Mouse (Mus musculus): ENCODE results near the gene Gjc2.

Gjc2 gene

DNA sequence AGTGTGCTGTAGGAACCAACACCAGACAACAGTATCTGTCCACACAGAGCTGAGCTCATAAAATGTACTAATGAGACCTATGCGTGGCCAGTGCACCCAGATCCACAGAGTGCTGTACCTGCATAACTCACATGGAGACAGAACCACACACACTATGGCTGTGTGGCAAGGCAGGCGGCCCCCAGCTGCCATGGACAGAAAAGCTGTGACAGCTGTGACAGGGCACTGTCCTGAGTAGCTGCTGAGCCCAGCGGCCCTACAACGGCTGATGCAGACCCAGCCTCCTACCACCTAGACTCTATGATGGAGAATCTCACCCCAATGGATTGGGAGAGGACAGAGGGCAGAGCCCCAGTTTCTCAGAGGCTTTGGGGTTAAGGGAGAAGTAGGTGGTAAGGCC lies 23.5 kb downstream of the Gjc2 start:
- DNase-seq = no peak

- DNase-seq = no peak
These were observed 23.9 kb downstream of the Gjc2 start for GRCm38 (mm10) chr11:59159099-59159498.

DNA sequence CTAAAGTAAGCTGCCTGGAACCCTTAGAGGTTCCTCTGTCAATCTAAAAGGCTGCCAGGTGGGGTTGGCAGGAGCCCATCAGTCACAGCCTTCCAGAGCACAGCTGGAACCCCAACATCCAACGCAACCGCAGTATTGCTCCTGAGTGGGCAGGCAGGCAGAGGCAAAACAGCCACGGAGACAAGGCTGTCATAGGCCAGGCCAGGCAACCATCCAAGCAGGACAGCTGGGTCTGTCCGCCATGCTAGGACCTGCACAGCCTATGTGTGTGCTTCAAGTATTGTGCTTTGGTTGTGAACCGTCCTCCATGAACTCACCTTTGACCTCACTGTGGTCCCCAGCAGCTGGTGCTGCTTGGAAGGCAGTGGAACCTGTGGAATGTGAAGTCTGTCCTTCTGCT lies 27.1 kb downstream of the Gjc2 start:
- no peak for DNase-seq

DNA sequence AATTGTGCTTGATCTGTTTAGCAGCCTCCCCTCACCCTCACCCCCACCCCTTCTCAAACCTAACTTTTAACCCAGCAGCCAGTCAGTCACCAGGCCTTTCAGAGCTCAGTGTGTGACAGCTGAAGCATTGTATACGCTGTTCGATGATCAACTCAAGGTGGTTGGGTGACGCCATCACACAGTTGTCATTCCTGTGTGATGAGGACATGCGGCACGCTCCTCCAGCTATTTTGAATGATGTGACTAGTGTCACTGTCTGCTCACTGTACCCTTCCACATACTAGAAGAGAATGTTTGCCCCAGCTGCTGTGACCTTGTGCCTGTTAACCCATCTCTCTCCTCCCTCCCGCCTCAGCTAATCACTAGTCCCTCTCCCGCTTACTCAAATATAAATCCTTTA lies 28.8 kb downstream of the Gjc2 start:
- DNase-seq = no peak

DNA sequence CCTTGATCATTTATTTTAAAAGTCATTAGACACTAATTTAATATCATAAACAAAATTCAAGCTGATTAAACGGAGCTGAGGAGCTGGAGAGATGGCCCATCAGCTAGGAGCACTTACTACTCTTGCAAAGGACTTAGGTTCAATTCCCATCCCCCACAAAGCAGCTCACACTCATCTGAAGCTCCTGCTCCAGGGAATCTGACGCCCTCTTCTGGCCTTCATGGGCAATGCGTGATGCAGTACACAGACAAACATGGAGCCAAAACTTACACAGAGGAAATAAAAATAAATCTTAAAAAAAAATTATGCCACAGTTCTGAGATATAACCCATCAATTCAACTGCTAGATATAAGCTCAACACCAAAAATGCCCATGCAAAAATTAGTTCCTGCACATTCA lies 31.3 kb downstream of the Gjc2 start:
- no peak for DNase-seq

GRCm38 (mm10) chr11:59149302-59149701 lies 33.7 kb downstream of the Gjc2 start:
- DNase-seq = no peak

GRCm38 (mm10) chr11:59142962-59143361 lies 40.1 kb downstream of the Gjc2 start:
- DNase-seq = no peak

DNA sequence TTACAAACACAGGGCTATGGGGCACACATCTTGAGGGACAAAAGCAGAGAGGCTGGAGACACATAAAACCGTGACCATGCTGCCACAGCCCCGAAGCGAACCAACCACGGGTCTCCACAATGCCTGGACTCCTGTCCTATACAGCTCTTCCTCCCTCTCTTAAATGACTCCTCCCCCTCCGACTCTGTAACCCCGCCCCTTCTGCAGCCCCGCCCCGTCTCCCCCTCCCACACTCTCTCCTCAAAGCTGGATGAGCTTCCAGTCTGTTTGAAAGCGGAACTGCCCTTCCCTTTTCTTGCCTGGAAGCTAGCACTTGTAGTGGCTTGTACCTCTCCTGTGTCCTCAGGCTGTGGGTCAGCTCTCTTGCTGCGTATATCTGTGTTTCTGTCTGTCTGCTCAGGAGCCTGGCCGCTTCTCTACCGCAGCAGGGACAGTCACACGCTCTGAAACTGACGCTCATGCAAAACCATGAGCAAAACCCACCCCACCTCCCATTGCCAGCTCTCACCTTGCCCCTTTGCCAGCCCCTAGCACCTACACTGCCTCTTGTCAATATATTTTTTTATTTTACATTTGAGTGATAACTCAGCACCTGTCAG lies 41.1 kb downstream of the Gjc2 start:
- DNase-seq = peak; percentile 59

GRCm38 (mm10) chr11:59138537-59139486 lies 44.2 kb downstream of the Gjc2 start:
- DNase-seq = no peak

DNA sequence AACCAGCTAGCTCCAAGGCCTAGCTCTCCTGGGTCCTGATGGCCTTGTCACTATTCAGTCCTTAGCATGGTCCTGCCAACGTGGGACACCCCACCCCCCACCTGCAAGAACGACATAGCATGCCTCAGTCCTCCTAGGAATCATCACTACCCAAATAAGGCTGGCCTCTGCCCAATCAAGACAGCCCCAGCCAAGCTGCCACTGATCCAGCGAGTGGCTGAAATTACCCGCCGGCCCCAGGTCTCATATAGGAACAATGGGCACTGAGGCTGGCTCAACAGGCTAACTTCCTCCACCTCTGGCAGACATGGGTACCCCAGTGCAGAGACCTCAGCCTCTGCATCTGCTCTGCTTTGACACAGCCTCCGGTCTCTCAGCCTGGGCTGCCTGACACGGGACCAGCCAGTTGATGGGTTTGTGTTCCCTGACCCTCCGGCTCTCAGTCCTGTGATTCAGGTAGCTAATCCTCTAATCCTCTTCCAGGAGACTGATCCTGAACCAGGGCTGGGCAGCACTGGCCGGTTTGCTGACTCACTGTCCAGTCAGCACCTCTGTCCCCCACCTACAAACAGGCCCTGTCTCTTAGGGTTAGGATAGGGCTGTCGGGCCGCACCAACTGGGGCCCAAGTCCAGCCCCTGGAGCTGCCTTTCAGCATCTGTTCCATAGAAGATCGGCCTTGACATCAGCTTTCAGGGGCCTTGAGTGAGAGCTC lies 45.9 kb downstream of the Gjc2 start:
- peak; percentile 29 for DNase-seq

DNA sequence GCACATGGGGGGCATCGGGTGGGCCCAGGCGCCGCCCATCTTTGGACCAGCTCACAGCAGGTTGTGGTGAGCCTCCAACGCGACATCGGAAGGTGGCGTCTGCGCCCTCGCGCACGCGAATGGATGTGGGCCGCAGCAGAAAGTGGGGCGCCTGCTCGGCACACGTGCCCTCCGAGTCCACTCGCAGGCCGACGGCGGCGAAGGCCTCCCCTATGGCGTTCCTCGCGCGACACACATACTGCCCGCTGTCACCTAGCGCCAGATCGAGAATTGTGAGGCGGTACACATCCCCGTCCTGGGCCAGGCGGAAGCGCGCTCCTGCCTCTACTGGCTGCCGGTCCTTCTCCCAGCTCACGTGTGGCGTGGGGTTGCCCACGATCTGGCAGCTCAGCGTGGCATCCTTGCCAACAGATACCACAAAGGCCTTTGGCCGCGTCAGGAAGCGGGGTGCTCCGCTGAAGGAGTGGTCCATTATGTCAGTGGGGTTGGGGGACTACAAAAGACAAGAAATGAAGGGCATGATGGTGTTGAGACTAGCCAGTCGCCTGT lies 47.0 kb downstream of the Gjc2 start, which contains the start of gene Obscn:
TSS of gene Obscn (minus strand) at position 499 of the 549 bp plus-strand sequence.
- DNase-seq = peak; percentile 32

GRCm38 (mm10) chr11:59135051-59135820 lies 47.8 kb downstream of the Gjc2 start:
- no peak for DNase-seq

DNA sequence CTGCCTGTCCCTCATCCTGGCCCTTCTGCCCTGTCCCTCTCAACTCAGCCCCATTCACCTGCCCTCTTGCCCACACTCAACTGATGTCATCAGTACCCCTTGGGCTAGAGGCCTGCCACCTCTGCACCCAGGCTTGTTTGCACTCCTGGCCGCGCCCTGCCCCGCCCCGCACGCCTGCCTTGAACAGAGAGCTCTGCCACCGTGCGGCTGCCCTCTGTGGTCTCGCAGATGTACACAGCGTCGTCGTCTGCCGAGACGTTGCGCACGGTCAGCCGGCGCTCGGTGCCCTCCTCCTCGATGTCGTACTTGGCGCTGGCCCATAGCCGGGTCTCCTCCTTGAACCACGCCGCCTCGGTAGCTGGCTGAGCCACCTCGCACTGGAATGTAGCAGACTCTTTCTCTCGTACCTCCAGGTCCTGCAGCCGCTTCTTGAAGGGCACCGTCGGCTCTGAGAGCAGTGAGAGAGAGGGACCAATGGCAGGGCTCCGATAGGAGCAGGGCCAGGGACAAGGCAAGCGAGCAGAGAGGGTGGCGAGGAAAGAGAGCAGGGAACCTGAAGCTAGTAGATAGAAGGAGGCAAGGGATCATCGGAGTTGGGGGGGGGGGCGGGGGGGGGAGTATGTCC lies 48.5 kb downstream of the Gjc2 start:
- peak; percentile 30 for DNase-seq

GRCm38 (mm10) chr11:59132065-59132464 lies 50.9 kb downstream of the Gjc2 start:
- DNase-seq = no peak

- no peak for DNase-seq
These were observed 51.6 kb downstream of the Gjc2 start for GRCm38 (mm10) chr11:59131348-59131919.

DNA sequence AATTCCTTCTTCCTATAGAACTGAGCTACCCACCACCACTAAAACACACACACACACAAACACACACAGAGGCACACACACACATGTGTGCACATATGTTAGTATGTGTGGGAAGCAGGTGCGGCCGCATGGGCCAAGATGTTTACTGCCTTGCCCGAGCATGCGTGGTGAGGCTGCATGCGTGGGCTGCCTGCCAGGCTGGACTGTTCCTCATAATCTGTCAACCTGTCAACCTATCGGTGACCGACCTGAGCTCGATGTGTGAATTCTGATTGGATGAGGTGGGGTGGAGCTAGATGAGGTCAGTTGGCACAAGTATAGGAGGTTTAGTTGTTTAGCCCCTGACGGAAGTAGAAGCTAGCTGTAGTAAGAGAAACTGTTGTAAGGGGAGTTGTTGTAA lies 52.2 kb downstream of the Gjc2 start:
- DNase-seq = no peak

Measured in retina, postnatal 1 day (tissue).